Mouse (Mus musculus): ENCODE data around the gene Scube2. TPM values are rescaled to one million over a fixed set of nuclear protein-coding genes. Genes with fewer than 3 reads are reported as not detected.

Gene Scube2
- polyA plus RNA-seq (2011; ENCODE audit: insufficient read depth, insufficient read length, low read depth, missing spikeins) = 0.22 and 0.87 TPM in 2 replicates

DNA sequence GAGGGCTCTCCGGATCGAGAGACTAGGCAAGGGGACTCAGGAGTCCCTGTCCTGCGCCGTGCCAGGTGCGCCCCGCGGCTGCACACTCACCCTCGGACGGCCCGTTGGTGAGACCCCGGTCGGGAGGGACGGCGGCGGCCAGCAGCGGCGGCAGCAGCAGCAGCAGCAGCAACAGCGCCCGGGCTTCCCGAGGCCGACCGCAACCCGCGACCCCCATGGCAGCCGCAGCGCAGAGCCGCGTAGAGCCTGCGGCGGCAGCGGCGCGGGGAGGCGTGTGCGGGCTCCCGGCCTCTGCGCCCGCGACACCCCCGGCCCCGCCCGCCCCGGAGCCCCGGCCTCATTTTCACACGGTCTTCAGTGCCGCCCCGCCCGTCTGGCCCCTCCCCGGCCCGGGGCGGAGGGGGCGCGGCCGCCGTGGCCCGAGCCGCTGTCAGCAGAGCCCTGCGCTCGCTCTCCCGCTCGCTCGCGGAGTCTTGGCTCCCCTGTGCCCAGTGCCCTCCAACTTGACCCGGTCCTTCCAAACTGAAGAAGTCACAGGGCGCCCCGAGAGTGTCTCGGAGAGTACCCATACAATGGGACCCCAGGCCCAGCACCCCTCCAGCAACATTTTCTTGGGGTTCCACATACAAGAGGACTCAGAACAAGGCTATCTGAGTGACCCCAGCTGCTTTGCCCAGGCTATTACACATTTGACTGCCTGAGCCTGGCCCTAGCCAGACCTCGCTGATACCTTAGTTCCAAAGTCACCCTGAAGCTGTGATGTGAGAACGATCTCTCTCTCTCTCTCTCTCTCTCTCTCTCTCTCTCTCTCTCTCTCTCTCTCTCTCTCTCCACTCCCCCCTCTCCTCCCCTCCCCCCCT is at the start of gene Scube2:
Scube2 (minus strand) TSS at position 310 of the 860 bp plus-strand sequence.
- Histone ChIP-seq H3K27me3 (ENCODE audit: control insufficient read depth, insufficient read depth, low read length, poor library complexity, severe bottlenecking) (no peaks in the 10 kb centered on the region; the same call in 1 of the 2 replicates), H3K9ac (ENCODE audit: low read depth, poor library complexity, severe bottlenecking) (peak within 1 kb of the TSS; percentile 30; the same call in 1 of the 2 replicates), H3K4me3 (ENCODE audit: low read depth, low read length) (peak within 1 kb of the TSS; percentile 55), H3K9me3 (replicated peaks; ENCODE audit: control insufficient read depth, insufficient read depth, low read length, poor library complexity, severe bottlenecking) (no peaks in the 10 kb centered on the region), H3K27ac (ENCODE audit: insufficient read depth, low read length) (no peak within 1 kb of the TSS), H3K4me1 (ENCODE audit: control insufficient read depth, insufficient read depth, low read length) (no peaks in the 10 kb centered on the region), H3K36me3 (ENCODE audit: control insufficient read depth, insufficient read depth, low read length, poor library complexity, severe bottlenecking) (no peaks in the 10 kb centered on the region)
- TF ChIP-seq EP300 (IDR thresholded peaks at IDR 0.05; ENCODE audit: insufficient read depth, low read depth, low read length) (no peak), CTCF (IDR thresholded peaks at IDR 0.05; ENCODE audit: low read depth, low read length) (no peak), POLR2A (IDR thresholded peaks at IDR 0.05; ENCODE audit: insufficient read depth, low read length) (no peak)

DNA sequence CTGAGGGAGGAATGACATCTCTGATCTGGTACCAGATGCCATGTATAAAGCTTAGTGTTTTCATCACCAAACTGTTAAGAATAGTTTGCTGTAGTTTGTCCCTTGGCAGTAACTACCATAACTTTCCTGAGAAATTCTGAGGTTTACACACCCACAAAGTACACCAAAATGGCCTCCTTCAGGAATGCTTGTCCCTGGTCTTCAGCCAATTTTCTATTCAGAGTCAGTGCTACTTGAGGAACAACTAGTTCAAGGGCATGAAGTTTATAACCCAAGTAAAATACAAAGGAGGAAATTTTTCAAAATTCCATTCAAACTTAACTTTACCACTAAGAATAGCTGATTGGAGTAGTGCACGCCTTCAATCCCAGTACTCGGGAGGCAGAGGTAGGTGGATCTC is 40.7 kb upstream of the Scube2 start:
- TF ChIP-seq CTCF (IDR thresholded peaks at IDR 0.05; ENCODE audit: low read depth, low read length) = no peak
- no peak for TF ChIP-seq POLR2A (IDR thresholded peaks at IDR 0.05; ENCODE audit: insufficient read depth, low read length)
- H3K4me1 ChIP-seq (ENCODE audit: control insufficient read depth, insufficient read depth, low read length) = no peaks in the 10 kb centered on the region
- H3K36me3 ChIP-seq (ENCODE audit: control insufficient read depth, insufficient read depth, low read length, poor library complexity, severe bottlenecking) = peaks cover 11% of the 10 kb centered on the region
- no peaks in the 10 kb centered on the region for H3K27me3 ChIP-seq (ENCODE audit: control insufficient read depth, insufficient read depth, low read length, poor library complexity, severe bottlenecking)
- no peak overlapping the region for H3K9ac ChIP-seq (ENCODE audit: low read depth, poor library complexity, severe bottlenecking)
- H3K4me3 ChIP-seq (ENCODE audit: low read depth, low read length) = no peak overlapping the region
- no peak overlapping the region for H3K27ac ChIP-seq (ENCODE audit: insufficient read depth, low read length)
- H3K9me3 ChIP-seq (replicated peaks; ENCODE audit: control insufficient read depth, insufficient read depth, low read length, poor library complexity, severe bottlenecking) = no peaks in the 10 kb centered on the region

DNA sequence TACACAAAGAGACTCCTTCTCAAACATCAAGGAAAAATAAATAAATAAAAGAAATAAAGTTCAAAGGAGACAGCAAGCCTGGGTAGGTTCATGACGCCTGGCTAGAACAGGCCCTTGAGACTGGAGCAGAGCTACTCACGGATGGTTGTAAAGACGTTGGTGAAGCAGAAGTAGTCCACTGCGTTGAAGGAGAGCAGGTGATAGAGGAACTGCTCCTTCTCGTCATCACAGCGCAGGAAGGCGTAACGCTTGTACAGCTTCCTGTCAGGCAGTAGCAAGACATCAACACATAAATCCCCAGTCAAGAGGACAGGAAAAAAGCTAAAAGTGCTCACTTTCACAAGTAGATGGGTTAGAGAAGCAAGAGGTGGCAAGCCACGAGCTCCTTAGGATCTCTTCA is 35.4 kb upstream of the Scube2 start:
- Histone ChIP-seq H3K9ac (ENCODE audit: low read depth, poor library complexity, severe bottlenecking) (no peak overlapping the region), H3K36me3 (ENCODE audit: control insufficient read depth, insufficient read depth, low read length, poor library complexity, severe bottlenecking) (peaks cover 11% of the 10 kb centered on the region), H3K4me3 (ENCODE audit: low read depth, low read length) (no peak overlapping the region), H3K27me3 (ENCODE audit: control insufficient read depth, insufficient read depth, low read length, poor library complexity, severe bottlenecking) (no peaks in the 10 kb centered on the region), H3K27ac (ENCODE audit: insufficient read depth, low read length) (no peak overlapping the region), H3K9me3 (replicated peaks; ENCODE audit: control insufficient read depth, insufficient read depth, low read length, poor library complexity, severe bottlenecking) (no peaks in the 10 kb centered on the region), H3K4me1 (ENCODE audit: control insufficient read depth, insufficient read depth, low read length) (no peaks in the 10 kb centered on the region)
- no peak for TF ChIP-seq POLR2A (IDR thresholded peaks at IDR 0.05; ENCODE audit: insufficient read depth, low read length)
- no peak for TF ChIP-seq EP300 (IDR thresholded peaks at IDR 0.05; ENCODE audit: insufficient read depth, low read depth, low read length)
- no peak for TF ChIP-seq CTCF (IDR thresholded peaks at IDR 0.05; ENCODE audit: low read depth, low read length)

DNA sequence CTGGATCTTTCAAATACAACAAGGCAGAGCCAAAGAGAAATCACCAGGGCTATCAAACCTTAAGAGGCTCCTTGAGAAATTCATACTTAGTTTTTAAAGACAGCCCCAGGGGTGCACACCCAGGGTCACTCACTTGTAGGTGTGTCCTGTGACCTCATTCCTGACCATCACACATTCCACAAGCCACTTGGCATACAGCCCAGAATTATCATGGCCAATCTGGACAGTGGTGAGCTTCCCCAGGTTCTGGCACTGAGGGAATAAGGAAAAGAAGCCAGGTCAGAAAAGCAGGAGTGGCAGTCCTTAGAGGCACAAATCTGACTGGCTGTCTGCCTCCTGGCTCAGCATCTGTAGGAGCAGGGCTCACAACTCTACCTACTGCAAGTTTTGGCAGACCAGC is 33.4 kb upstream of the Scube2 start:
- no peak overlapping the region for H3K4me3 ChIP-seq (ENCODE audit: low read depth, low read length)
- H3K4me1 ChIP-seq (ENCODE audit: control insufficient read depth, insufficient read depth, low read length) = no peaks in the 10 kb centered on the region
- TF ChIP-seq EP300 (IDR thresholded peaks at IDR 0.05; ENCODE audit: insufficient read depth, low read depth, low read length) (no peak), POLR2A (IDR thresholded peaks at IDR 0.05; ENCODE audit: insufficient read depth, low read length) (no peak), CTCF (IDR thresholded peaks at IDR 0.05; ENCODE audit: low read depth, low read length) (no peak)
- no peaks in the 10 kb centered on the region for H3K9me3 ChIP-seq (replicated peaks; ENCODE audit: control insufficient read depth, insufficient read depth, low read length, poor library complexity, severe bottlenecking)
- H3K9ac ChIP-seq (ENCODE audit: low read depth, poor library complexity, severe bottlenecking) = no peak overlapping the region
- H3K27ac ChIP-seq (ENCODE audit: insufficient read depth, low read length) = no peak overlapping the region
- peaks cover 11% of the 10 kb centered on the region for H3K36me3 ChIP-seq (ENCODE audit: control insufficient read depth, insufficient read depth, low read length, poor library complexity, severe bottlenecking)
- H3K27me3 ChIP-seq (ENCODE audit: control insufficient read depth, insufficient read depth, low read length, poor library complexity, severe bottlenecking) = no peaks in the 10 kb centered on the region

DNA sequence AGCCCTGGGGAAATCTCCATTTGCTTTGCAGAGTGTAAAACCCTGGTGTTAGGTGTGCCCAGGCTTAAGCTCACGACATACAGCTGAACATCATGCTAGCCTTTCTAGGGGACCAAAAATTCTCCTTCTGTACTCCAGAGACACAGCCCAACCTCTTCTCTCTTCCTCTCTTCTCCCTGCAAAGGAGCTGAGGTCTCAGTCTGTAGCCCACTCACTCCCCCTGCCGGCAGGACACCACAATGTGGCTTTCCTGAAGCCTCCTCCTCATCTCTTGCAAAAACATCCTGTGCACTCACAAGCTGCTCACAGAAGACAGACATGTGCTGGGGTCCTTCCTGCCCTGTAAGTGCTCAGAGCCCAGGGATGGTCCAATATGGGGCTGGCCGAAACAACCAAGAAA is 27.1 kb upstream of the Scube2 start:
- Histone ChIP-seq H3K36me3 (ENCODE audit: control insufficient read depth, insufficient read depth, low read length, poor library complexity, severe bottlenecking) (no peaks in the 10 kb centered on the region; the same call in 1 of the 2 replicates), H3K27ac (ENCODE audit: insufficient read depth, low read length) (no peak overlapping the region)

DNA sequence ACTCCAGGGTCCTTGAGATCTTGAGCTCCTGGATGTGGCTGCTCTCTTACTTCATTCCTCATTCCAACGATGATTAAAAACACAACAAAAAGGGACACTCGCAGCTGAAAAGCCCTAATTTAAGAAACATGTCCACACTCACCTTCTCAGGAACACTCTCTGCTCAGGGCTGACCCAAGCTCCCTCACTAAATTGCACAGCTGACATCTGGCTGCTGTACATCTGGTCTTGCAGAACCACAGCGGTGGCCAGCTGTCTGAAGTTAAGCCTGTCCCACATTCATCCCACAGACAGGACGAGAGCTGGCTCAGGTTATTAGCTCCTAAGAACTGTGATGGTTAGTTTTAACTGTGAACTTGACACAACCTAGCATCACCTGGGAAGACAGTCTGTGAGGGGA is 26.3 kb upstream of the Scube2 start:
- H3K27me3 ChIP-seq (ENCODE audit: control insufficient read depth, insufficient read depth, low read length, poor library complexity, severe bottlenecking) = no peaks in the 10 kb centered on the region
- no peak overlapping the region for H3K27ac ChIP-seq (ENCODE audit: insufficient read depth, low read length)
- H3K4me1 ChIP-seq (ENCODE audit: control insufficient read depth, insufficient read depth, low read length) = no peaks in the 10 kb centered on the region
- TF ChIP-seq EP300 (IDR thresholded peaks at IDR 0.05; ENCODE audit: insufficient read depth, low read depth, low read length) (no peak), POLR2A (IDR thresholded peaks at IDR 0.05; ENCODE audit: insufficient read depth, low read length) (no peak), CTCF (IDR thresholded peaks at IDR 0.05; ENCODE audit: low read depth, low read length) (no peak)
- no peaks in the 10 kb centered on the region for H3K36me3 ChIP-seq (ENCODE audit: control insufficient read depth, insufficient read depth, low read length, poor library complexity, severe bottlenecking)
- no peak overlapping the region for H3K9ac ChIP-seq (ENCODE audit: low read depth, poor library complexity, severe bottlenecking)
- no peak overlapping the region for H3K4me3 ChIP-seq (ENCODE audit: low read depth, low read length)
- no peaks in the 10 kb centered on the region for H3K9me3 ChIP-seq (replicated peaks; ENCODE audit: control insufficient read depth, insufficient read depth, low read length, poor library complexity, severe bottlenecking)

More for the DNA sequence above, 27.1 kb upstream of the Scube2 start:
- TF ChIP-seq CTCF (IDR thresholded peaks at IDR 0.05; ENCODE audit: low read depth, low read length) = peak; percentile 90
- no peak for TF ChIP-seq POLR2A (IDR thresholded peaks at IDR 0.05; ENCODE audit: insufficient read depth, low read length)
- H3K9ac ChIP-seq (ENCODE audit: low read depth, poor library complexity, severe bottlenecking) = no peak overlapping the region
- no peak overlapping the region for H3K4me3 ChIP-seq (ENCODE audit: low read depth, low read length)
- no peaks in the 10 kb centered on the region for H3K4me1 ChIP-seq (ENCODE audit: control insufficient read depth, insufficient read depth, low read length)
- no peaks in the 10 kb centered on the region for H3K27me3 ChIP-seq (ENCODE audit: control insufficient read depth, insufficient read depth, low read length, poor library complexity, severe bottlenecking)
- no peaks in the 10 kb centered on the region for H3K9me3 ChIP-seq (replicated peaks; ENCODE audit: control insufficient read depth, insufficient read depth, low read length, poor library complexity, severe bottlenecking)

Measured in ES-Bruce4 (cell line).